Mouse (Mus musculus) left cerebral cortex, adult 2 months (tissue): ENCODE results near the gene Tnfaip8l1. TPM values are rescaled to one million over a fixed set of nuclear protein-coding genes. Genes with fewer than 3 reads are reported as not detected.
A peak's percentile ranks its signal among the peaks of the same experiment; 100 is the strongest.

Experiments used
- DNase-seq, 2 experiments: peaks; one replicate each; pipeline ENCODE4 v3.0.0; 2021 to 2022; ENCODE audit warnings: low spot score in 2 of 2, mixed read lengths in 1 of 2; ENCODE audit errors: extremely low spot score in 1 of 2
- H3K27ac ChIP-seq: fragments of 200-600 bp; 2 replicates; pipeline ENCODE4 v1.8.1; 2022
- H3K4me3 ChIP-seq: fragments of 200-600 bp; 2 replicates; pipeline ENCODE4 v1.8.1; 2022
- CTCF ChIP-seq: fragments of 200-600 bp; IDR thresholded peaks from 2 replicates; pipeline ENCODE4 v1.8.1; 2022; ENCODE audit warnings: antibody characterized with exemption, mild to moderate bottlenecking, moderate library complexity
- intact Hi-C: fragments of 180-260 bp; cut with DNase I; formaldehyde crosslinking; loops from one replicate; pipeline ENCODE4 v1.15.1; 2025
- total RNA-seq, 2 experiments: library from RNA; stranded (reverse); gene quantifications; 2 replicates each; pipeline ENCODE4 v1.2.3; 2021

The Tnfaip8l1 gene
- total RNA-seq, 2 experiments from 2014 or later = 7.5 to 8.7 TPM

DNA sequence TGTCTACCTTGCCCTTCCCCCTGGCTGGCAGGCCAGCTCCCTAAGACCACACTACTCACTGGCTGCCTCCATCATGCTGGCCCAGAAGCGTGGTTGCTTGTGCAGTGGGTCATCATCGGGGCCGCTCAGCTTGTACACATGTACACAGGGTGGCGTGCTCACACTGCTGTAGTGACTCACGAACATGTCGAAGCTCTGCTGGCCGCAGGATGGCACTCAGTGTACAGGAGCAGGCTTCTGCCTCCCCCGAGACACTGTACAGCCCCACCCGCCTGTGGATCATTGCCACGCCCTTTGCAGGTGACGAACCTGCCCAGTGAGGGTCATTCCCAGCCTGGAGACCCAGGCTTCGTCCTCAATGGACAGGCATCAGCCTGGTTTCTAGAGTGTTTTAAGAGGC lies 32.1 kb downstream of the Tnfaip8l1 start:
- H3K4me3 ChIP-seq = no peak overlapping the region
- intact Hi-C loops = no loop called here
- no peak for DNase-seq
- no peak for TF ChIP-seq CTCF
- H3K27ac ChIP-seq = no peak overlapping the region

DNA sequence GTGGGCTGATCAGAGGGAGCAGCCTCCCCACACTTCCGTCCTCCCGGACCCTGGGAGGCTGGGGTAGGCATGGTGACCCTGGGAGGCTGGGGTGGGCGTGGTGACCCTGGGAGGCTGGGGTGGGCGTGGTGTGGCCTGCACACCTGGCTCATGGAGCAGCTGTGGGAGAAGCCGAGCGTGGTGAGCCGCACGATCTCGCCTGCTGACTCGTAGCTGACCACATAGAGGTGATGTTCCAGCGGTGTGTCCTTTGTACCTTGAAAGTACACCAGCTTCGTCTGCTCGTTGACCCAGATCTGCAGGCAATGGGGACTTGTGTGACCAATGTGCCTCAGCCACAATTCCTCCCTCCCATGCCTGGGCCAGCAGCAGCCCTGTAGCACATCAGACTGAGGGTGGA lies 32.5 kb downstream of the Tnfaip8l1 start:
- no peak for DNase-seq
- no peak overlapping the region for H3K27ac ChIP-seq
- TF ChIP-seq CTCF = no peak
- intact Hi-C loops = no loop called here
- H3K4me3 ChIP-seq = no peak overlapping the region

- intact Hi-C loops = no loop called here
- Histone ChIP-seq H3K4me3 (no peak overlapping the region), H3K27ac (no peak overlapping the region)
- TF ChIP-seq CTCF = peak; percentile 46
- no peak for DNase-seq
Observed at GRCm38 (mm10) chr17:56196860-56197259, 34.6 kb downstream of the Tnfaip8l1 start.

DNA sequence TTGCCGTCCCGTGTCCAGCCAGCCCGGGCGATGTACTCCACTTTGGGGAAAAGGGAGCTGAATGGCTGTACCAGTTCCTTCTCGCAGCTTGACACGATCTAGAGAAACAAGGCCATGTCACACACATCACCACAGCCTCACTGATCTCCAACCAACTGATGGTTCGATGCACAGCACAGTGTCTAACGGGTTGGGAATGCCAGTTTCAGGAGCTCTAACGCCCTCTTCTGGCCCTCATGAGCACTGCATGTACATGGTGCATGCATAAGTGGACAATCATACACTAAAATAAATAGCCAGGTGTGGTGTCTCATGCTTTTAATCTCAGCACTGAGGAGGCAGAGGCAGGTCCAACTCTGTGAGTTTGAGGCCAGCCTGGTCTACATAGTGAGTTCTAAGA lies 38.3 kb downstream of the Tnfaip8l1 start:
- intact Hi-C loops = no loop called here
- DNase-seq = no peak
- Histone ChIP-seq H3K4me3 (no peak overlapping the region), H3K27ac (no peak overlapping the region)
- peak; percentile 31 for TF ChIP-seq CTCF

DNA sequence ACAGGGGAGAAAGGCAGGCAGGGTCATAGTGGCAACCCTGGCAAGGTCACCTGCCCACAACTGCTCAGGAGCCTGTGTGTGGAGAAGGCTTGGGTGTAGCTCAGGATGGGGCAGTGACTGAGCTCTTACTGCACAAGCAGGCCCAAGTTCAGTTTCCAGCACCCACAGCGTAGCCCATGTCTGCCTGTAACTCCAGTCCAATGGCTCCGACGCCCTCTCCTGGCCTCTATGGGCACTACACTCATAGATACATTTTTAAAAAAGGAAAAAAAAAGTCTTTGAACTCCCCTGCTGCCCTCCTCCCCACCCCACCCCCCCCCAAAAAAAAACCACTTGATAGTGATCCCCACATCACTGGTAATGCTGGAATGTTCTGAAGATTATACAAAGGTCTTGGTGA lies 39.4 kb downstream of the Tnfaip8l1 start:
- DNase-seq = no peak
- Histone ChIP-seq H3K4me3 (no peak overlapping the region), H3K27ac (no peak overlapping the region)
- TF ChIP-seq CTCF = peak; percentile 14
- intact Hi-C loops = no loop called here

DNA sequence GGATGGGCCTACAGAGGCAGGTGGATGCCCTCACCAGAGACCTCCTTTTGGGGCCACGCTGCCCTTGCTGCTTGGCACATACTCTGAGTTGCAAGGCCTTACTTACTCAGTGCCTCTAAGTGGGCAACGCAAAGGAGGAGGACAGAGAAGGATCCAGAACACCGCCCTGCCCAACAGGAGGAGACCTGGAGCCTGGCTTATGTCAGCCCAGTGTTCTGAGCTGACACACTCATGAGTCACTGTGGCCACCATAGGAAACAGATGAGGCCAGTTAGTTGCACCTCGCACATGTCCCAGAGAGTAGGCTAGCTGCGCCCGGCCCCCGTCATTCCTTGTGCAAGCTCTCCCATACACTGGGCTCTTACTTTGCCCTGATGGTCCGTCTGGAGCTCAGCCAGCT lies 40.2 kb downstream of the Tnfaip8l1 start:
- Histone ChIP-seq H3K27ac (no peak overlapping the region), H3K4me3 (no peak overlapping the region)
- intact Hi-C loops = no loop called here
- no peak for DNase-seq
- TF ChIP-seq CTCF = no peak

DNA sequence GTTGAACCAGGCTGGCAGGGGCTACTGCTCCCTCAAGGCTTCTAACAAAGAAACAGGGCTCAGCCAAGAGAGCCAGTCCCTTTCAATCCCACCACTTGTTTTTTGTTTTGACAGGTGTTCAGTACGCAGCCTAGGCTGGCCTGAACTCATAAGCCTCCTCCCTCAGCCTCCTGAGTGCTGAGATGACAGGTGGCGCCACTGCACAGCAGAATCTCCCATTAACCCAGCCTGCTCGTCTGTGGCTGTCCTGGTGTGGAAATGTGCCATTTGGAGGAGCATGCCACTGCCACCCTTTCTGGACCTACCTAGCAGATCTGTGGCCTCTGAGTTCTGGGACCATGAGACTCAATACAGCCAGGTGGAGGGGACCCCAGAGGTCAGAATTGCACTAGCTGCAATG lies 41.5 kb downstream of the Tnfaip8l1 start:
- no peak for DNase-seq
- intact Hi-C loops = no loop called here

DNA sequence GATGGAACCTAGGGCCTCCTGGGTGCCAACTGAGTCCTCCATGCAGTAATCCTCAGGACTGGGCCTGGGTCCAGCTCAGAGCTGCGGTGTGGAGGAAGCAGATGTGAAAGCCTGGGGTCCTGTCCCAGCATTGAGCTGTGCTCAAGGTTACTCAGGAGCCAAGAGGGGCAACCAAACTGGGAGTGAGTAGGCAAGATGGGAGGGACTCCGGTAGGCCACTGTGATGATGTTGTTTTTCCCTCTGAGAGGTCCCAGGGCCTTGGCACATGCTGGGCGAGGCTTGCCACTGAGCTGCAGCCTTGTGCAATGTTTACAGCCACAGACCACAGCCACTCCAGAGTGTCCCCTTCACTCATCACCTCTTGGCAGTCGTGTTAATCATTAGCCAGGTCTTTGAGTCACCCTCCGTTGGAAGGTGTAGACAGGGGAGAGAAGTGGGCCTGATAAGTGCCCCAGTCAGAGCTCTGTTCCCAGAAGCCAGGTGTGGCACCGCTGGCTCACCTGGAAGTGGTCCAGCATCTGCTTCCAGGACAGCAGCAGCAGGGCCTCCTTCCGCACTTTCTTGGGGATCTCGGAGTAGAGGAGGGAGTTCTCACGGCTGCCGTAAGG lies 44.1 kb downstream of the Tnfaip8l1 start:
- TF ChIP-seq CTCF = no peak
- DNase-seq = no peak
- Histone ChIP-seq H3K4me3 (no peak overlapping the region), H3K27ac (no peak overlapping the region)
- intact Hi-C loops = no loop called here

More for the DNA sequence above, 41.5 kb downstream of the Tnfaip8l1 start:
- Histone ChIP-seq H3K27ac (no peak overlapping the region), H3K4me3 (no peak overlapping the region)
- TF ChIP-seq CTCF = no peak; the same call in 1 of the 2 replicates

- Histone ChIP-seq H3K4me3 (no peak overlapping the region), H3K27ac (no peak overlapping the region)
- no peak for TF ChIP-seq CTCF
- intact Hi-C loops = no loop called here
- DNase-seq = no peak
Observed at GRCm38 (mm10) chr17:56206986-56207674, 44.9 kb downstream of the Tnfaip8l1 start.

GRCm38 (mm10) chr17:56207963-56208530 lies 45.8 kb downstream of the Tnfaip8l1 start:
- DNase-seq = no peak
- Histone ChIP-seq H3K4me3 (no peak overlapping the region), H3K27ac (no peak overlapping the region)
- intact Hi-C loops = loop anchor here (2.0 kb wide), 1 partner anchor 15 kb away; no protein-coding TSS in a partner anchor
- no peak for TF ChIP-seq CTCF

GRCm38 (mm10) chr17:56208821-56209220 lies 46.5 kb downstream of the Tnfaip8l1 start:
- H3K27ac ChIP-seq = no peak overlapping the region
- intact Hi-C loops = loop anchor here (2.0 kb wide), 1 partner anchor 16 kb away; no protein-coding TSS in a partner anchor
- DNase-seq = no peak

GRCm38 (mm10) chr17:56211090-56211489 lies 48.8 kb downstream of the Tnfaip8l1 start:
- TF ChIP-seq CTCF = no peak
- Histone ChIP-seq H3K4me3 (no peak overlapping the region), H3K27ac (no peak overlapping the region; the same call in 1 of the 2 replicates)
- intact Hi-C loops = no loop called here
- no peak for DNase-seq

More at GRCm38 (mm10) chr17:56208821-56209220, 46.5 kb downstream of the Tnfaip8l1 start:
- no peak overlapping the region for H3K4me3 ChIP-seq
- TF ChIP-seq CTCF = no peak

GRCm38 (mm10) chr17:56212676-56213075 lies 50.4 kb downstream of the Tnfaip8l1 start:
- no peak overlapping the region for H3K27ac ChIP-seq
- TF ChIP-seq CTCF = no peak
- DNase-seq = no peak
- H3K4me3 ChIP-seq = no peak overlapping the region
- intact Hi-C loops = no loop called here
